In genomic region chr6:51268931-51269330, GRCm38 (mm10) we compare ENCODE assay signal across 14 mouse cellular contexts.
A peak's percentile ranks its signal among the peaks of the same experiment; 100 is the strongest.
DNase-seq lines count a peak whose midpoint lies in the region; ATAC-seq and TF ChIP-seq lines count a peak whose summit lies in the region.
"Had no signal": no experiment of that assay in that cellular context is flagged by ENCODE, and none has a peak within 500 bp of the region (broad histone marks: within the 10 kb centered on the region; RNA-seq: fewer than 3 reads in every experiment).

No protein-coding gene starts in this region.

- no peak for ATAC-seq in heart, embryonic 14.5 days (ENCODE audit: insufficient number of reproducible peaks, insufficient read depth, low FRiP score, low read depth)
- ATAC-seq in liver, embryonic 11.5 days (replicated peaks; ENCODE audit: low FRiP score) = no peak
- ATAC-seq in intestine, embryonic 14.5 days (replicated peaks; ENCODE audit: low FRiP score, low TSS enrichment, low read depth) = no peak
- no peak for ATAC-seq in liver, embryonic 16.5 days (ENCODE audit: low read depth)

- TF ChIP-seq CTCF in liver, adult 2 months (IDR thresholded peaks at IDR 0.05; ENCODE audit: low read depth, low read length) = no peak

- H3K36me3 ChIP-seq in heart, embryonic 14.5 days (ENCODE audit: control insufficient read depth, insufficient read depth, low read length) = no peaks in the 10 kb centered on the region
- no peaks in the 10 kb centered on the region for H3K36me3 ChIP-seq in liver, adult 2 months (ENCODE audit: control insufficient read depth, insufficient read depth, low read length)
- H3K36me3 ChIP-seq in liver, embryonic 11.5 days (ENCODE audit: control insufficient read depth, insufficient read depth, low read length) = no peaks in the 10 kb centered on the region
- H3K36me3 ChIP-seq in intestine, embryonic 14.5 days (ENCODE audit: control insufficient read depth, insufficient read depth, low read length) = no peaks in the 10 kb centered on the region
- no peaks in the 10 kb centered on the region for H3K36me3 ChIP-seq in liver, embryonic 16.5 days (ENCODE audit: control insufficient read depth, insufficient read depth)
- H3K36me3 ChIP-seq: forebrain, embryonic 10.5 days; heart, embryonic 10.5 days had no signal

- H3K4me1 ChIP-seq in heart, embryonic 14.5 days (ENCODE audit: control insufficient read depth in 2 of 2, insufficient read depth in 2 of 2, low read length in 2 of 2) = peaks cover 7 to 14% of the 10 kb centered on the region in 2 experiments
- peaks cover 8% of the 10 kb centered on the region for H3K4me1 ChIP-seq in liver, adult 2 months (ENCODE audit: control insufficient read depth, insufficient read depth, low read length)
- H3K4me1 ChIP-seq in liver, embryonic 11.5 days (replicated peaks; ENCODE audit: control insufficient read depth, insufficient read depth, low read length) = peaks cover 9% of the 10 kb centered on the region
- H3K4me1 ChIP-seq in intestine, embryonic 14.5 days (replicated peaks; ENCODE audit: control insufficient read depth, insufficient read depth, low read length) = no peaks in the 10 kb centered on the region; the same call in 1 of the 2 replicates
- peaks cover 2% of the 10 kb centered on the region for H3K4me1 ChIP-seq in liver, embryonic 16.5 days (ENCODE audit: control insufficient read depth, low read depth, low read length)

- WGBS in heart, embryonic 14.5 days = 84% methylated on average over 5 of the region's 5 CpGs
- WGBS in liver, adult 2 months = 16% methylated on average over 5 of the region's 5 CpGs
- WGBS in liver, embryonic 11.5 days = 84% methylated on average over 5 of the region's 5 CpGs
- 77% methylated on average over 5 of the region's 5 CpGs for WGBS in intestine, embryonic 14.5 days
- 67% methylated on average over 5 of the region's 5 CpGs for whole genome bisulfite sequencing in liver, embryonic 16.5 days (ENCODE audit: insufficient replicate concordance)

- no peaks in the 10 kb centered on the region for H3K9me3 ChIP-seq in heart, embryonic 14.5 days (ENCODE audit: control insufficient read depth, low read length)
- H3K9me3 ChIP-seq in liver, embryonic 11.5 days (ENCODE audit: control insufficient read depth, low read length) = no peaks in the 10 kb centered on the region
- no peaks in the 10 kb centered on the region for H3K9me3 ChIP-seq in intestine, embryonic 14.5 days (ENCODE audit: control insufficient read depth, low read length)
- no peaks in the 10 kb centered on the region for H3K9me3 ChIP-seq in liver, embryonic 16.5 days (replicated peaks; ENCODE audit: control insufficient read depth, low read length)
- H3K9me3 ChIP-seq: forebrain, embryonic 10.5 days; G1E; heart, embryonic 10.5 days had no signal

- H3K9ac ChIP-seq in heart, embryonic 14.5 days (ENCODE audit: low read length) = peak overlapping the region; percentile 86; the same call in 1 of the 2 replicates
- no peak overlapping the region for H3K9ac ChIP-seq in liver, adult 2 months (ENCODE audit: low read depth, low read length)
- no peak overlapping the region for H3K9ac ChIP-seq in liver, embryonic 11.5 days (ENCODE audit: low read depth, low read length)
- no peak overlapping the region for H3K9ac ChIP-seq in intestine, embryonic 14.5 days (ENCODE audit: low read length)
- H3K9ac ChIP-seq in liver, embryonic 16.5 days (ENCODE audit: low read depth, low read length) = no peak overlapping the region
- H3K9ac ChIP-seq: liver, embryonic 14.5 days had no signal

- no peak for TF ChIP-seq POLR2A in liver, adult 2 months (IDR thresholded peaks at IDR 0.05; ENCODE audit: extremely low read depth, insufficient read depth, low read length)

- peak overlapping the region; percentile 89 for H3K4me2 ChIP-seq in heart, embryonic 14.5 days (ENCODE audit: low read length)
- no peak overlapping the region for H3K4me2 ChIP-seq in liver, embryonic 11.5 days
- peak overlapping the region; percentile 93 for H3K4me2 ChIP-seq in intestine, embryonic 14.5 days (ENCODE audit: low read length)
- H3K4me2 ChIP-seq in liver, embryonic 16.5 days (ENCODE audit: low read depth, low read length) = peak overlapping the region; percentile 87

- H3K4me3 ChIP-seq in heart, embryonic 14.5 days (ENCODE audit: control insufficient read depth in 1 of 2, insufficient read depth in 1 of 2, low read depth in 1 of 2, low read length in 2 of 2) = peak overlapping the region in 1 of 2 experiments; percentile 77; a peak in 2 of 4 replicates
- H3K4me3 ChIP-seq in liver, adult 2 months (ENCODE audit: insufficient read depth, low read depth, low read length) = no peak overlapping the region
- H3K4me3 ChIP-seq in liver, embryonic 11.5 days (ENCODE audit: low read depth, low read length) = no peak overlapping the region
- H3K4me3 ChIP-seq in intestine, embryonic 14.5 days (ENCODE audit: low read depth, low read length) = no peak overlapping the region
- no peak overlapping the region for H3K4me3 ChIP-seq in liver, embryonic 16.5 days (ENCODE audit: low read depth, low read length)

- H3K79me2 ChIP-seq in liver, adult 2 months (ENCODE audit: control insufficient read depth, insufficient read depth, low read length) = peaks cover 5% of the 10 kb centered on the region; the same call in 1 of the 2 replicates

- H3K27ac ChIP-seq in heart, embryonic 14.5 days (replicated peaks in 1 of 2; ENCODE audit: control insufficient read depth in 1 of 2, insufficient read depth in 1 of 2, low read depth in 2 of 2, low read length in 2 of 2) = no peak overlapping the region
- no peak overlapping the region; the same call in 1 of the 2 replicates for H3K27ac ChIP-seq in liver, adult 2 months (replicated peaks; ENCODE audit: insufficient read depth, low read depth, low read length)
- no peak overlapping the region for H3K27ac ChIP-seq in liver, embryonic 11.5 days (ENCODE audit: low read depth, low read length)
- no peak overlapping the region for H3K27ac ChIP-seq in intestine, embryonic 14.5 days (ENCODE audit: low read depth)
- H3K27ac ChIP-seq in liver, embryonic 16.5 days (ENCODE audit: low read length) = no peak overlapping the region
- H3K27ac ChIP-seq: forebrain, embryonic 10.5 days; liver, embryonic 14.5 days had no signal

- DNase-seq in heart, adult 9 months (ENCODE audit: low spot score in 2 of 2) = no peak
- DNase-seq in liver, adult 2 months (ENCODE audit: extremely low read depth, low read depth, low spot score) = peak; percentile 84
- no peak for DNase-seq in liver, embryonic 11.5 days (ENCODE audit: low spot score)
- DNase-seq in intestine, embryonic 14.5 days (ENCODE audit: low spot score) = no peak
- DNase-seq in spleen, adult 12 weeks (ENCODE audit: low spot score) = no peak
- DNase-seq in urinary bladder, adult 2 months (ENCODE audit: low spot score) = no peak
- DNase-seq: cerebellum, postnatal 14 days; right cerebral cortex, postnatal 25 days had no signal

- no peaks in the 10 kb centered on the region for H3K27me3 ChIP-seq in heart, embryonic 14.5 days (ENCODE audit: control insufficient read depth, insufficient read depth, low read length)
- no peaks in the 10 kb centered on the region for H3K27me3 ChIP-seq in liver, adult 2 months (ENCODE audit: control insufficient read depth, insufficient read depth, low read length)
- H3K27me3 ChIP-seq in liver, embryonic 11.5 days (replicated peaks; ENCODE audit: control insufficient read depth, insufficient read depth, low read length) = no peaks in the 10 kb centered on the region
- no peaks in the 10 kb centered on the region for H3K27me3 ChIP-seq in intestine, embryonic 14.5 days (replicated peaks; ENCODE audit: control insufficient read depth, insufficient read depth, low read length)
- H3K27me3 ChIP-seq in liver, embryonic 16.5 days (ENCODE audit: control insufficient read depth, insufficient read depth, low read depth, low read length) = no peaks in the 10 kb centered on the region
